Mouse (Mus musculus) intestine, embryonic 16.5 days (tissue): Measurements from ENCODE around the gene Scamp5. TPM values are rescaled to one million over a fixed set of nuclear protein-coding genes. Genes with fewer than 3 reads are reported as not detected.

Experiments
- ATAC-seq: fragments of 200-750 bp; cut with Nextera tagmentation; 2 replicates; pipeline ENCODE4 v1.8.0; 2017; ENCODE audit warnings: moderate TSS enrichment, moderate library complexity
- H3K27ac ChIP-seq: fragments of 300-500 bp; sonication (generic); 2 replicates; pipeline ENCODE4 v1.5.1; 2014; ENCODE audit warnings: mild to moderate bottlenecking, low read length
- H3K27me3 ChIP-seq: fragments of 300-500 bp; sonication (generic); replicated peaks from 2 replicates; pipeline ENCODE4 v1.6.1; 2014; ENCODE audit warnings: low read length, control low read depth, mixed read lengths; ENCODE audit not compliant: control insufficient read depth, insufficient read depth
- H3K36me3 ChIP-seq: fragments of 300-500 bp; sonication (generic); 2 replicates; pipeline ENCODE4 v1.6.1; 2014; ENCODE audit warnings: low read length, control low read depth; ENCODE audit not compliant: control insufficient read depth, insufficient read depth
- H3K4me1 ChIP-seq: fragments of 300-500 bp; sonication (generic); 2 replicates; pipeline ENCODE4 v1.6.1; 2014; ENCODE audit warnings: low read length, control low read depth, mixed read lengths; ENCODE audit not compliant: control insufficient read depth, insufficient read depth
- H3K4me2 ChIP-seq: fragments of 300-500 bp; sonication (generic); 2 replicates; pipeline ENCODE4 v1.6.1; 2014; ENCODE audit warnings: low read depth, low read length, control low read depth
- H3K4me3 ChIP-seq: fragments of 300-500 bp; sonication (generic); 2 replicates; pipeline ENCODE4 v1.5.1; 2014; ENCODE audit warnings: mild to moderate bottlenecking, low read length
- H3K9ac ChIP-seq: fragments of 300-500 bp; sonication (generic); 2 replicates; pipeline ENCODE4 v1.6.1; 2014; ENCODE audit warnings: low read depth, low read length
- H3K9me3 ChIP-seq: fragments of 300-500 bp; sonication (generic); 2 replicates; pipeline ENCODE4 v1.6.1; 2016; ENCODE audit warnings: low read length, control low read depth; ENCODE audit not compliant: control insufficient read depth
- WGBS: fragments of 180-500 bp; shearing (Covaris S2); extraction: QIAGEN DNeasy Blood & Tissue Kit; methylation state at CpG from one replicate; pipeline ENCODE4 v1.1.7; 2014; 5-methylcytosine and 5-hydroxymethylcytosine counted together
- polyA plus RNA-seq: library from polyadenylated mRNA; unstranded; fragments of >200 nt; fragmentation: Nextera tagmentation; extraction: Ambion mirVana; gene quantifications from 2 replicates; pipeline ENCODE4 v1.2.1, GENCODE M21; 2015

The Scamp5 gene
- polyA plus RNA-seq, 1 experiment from 2014 or later: 15.2 TPM

- no peaks in the 10 kb centered on the region for H3K36me3 ChIP-seq
- no peak overlapping the region for H3K27ac ChIP-seq
- 0 out of 2 replicates have a peak, but pooled peaks cover 6% of the 10 kb centered on the region for H3K4me1 ChIP-seq
- ATAC-seq: no peak
- no peaks in the 10 kb centered on the region for H3K27me3 ChIP-seq
- no peak overlapping the region for H3K4me3 ChIP-seq
- 89% methylated on average over 5 of the region's 5 CpGs for WGBS
- peaks cover 5% of the 10 kb centered on the region for H3K9me3 ChIP-seq
- no peak overlapping the region for H3K9ac ChIP-seq
- H3K4me2 ChIP-seq: no peak overlapping the region
Measured at GRCm38 (mm10) chr9:57404036-57404435, 63.8 kb downstream of the Scamp5 start.

DNA sequence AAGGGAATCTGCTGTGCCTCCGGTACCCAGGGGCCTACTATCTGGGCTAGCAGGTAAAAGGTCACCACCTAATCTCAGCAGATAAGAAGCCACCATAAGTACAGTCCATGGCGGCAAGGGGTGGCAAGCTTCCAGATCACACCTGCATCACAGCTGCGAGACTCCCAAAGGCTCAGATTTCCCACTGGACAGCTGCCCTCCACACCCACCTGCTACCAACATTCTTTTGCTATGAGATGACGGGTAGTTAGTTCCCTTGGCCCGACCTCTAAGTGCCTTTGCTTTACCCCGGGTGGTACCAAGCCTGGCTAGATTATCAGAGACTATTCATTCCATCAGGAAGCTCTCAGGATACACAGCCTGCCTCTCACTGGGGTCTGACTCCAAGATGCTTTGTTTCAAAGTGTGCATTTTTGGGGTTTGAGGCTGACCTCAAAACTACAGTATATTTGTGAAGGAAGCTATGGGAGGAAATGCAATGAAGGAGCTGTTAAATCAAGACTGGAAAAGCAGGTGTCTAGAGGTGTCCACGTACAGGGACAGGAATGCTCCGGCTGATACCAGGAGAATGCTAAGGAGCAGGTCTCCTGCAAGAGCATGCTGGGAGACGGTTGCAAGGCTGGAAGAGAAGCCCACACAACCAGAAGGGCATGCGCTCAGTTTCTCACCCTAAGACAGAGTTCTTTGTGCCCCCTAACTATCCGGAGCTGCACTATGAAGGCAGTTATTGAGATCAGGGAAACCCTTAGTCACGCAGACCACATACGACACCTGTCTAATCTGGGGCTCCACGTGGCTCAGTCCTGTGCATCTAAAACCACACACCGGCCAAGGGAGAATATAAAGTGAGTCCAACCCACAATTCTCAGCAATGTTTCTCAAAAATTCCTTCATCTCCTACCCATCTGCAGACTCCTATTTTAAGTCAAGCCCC is 65.3 kb downstream of the Scamp5 start:
- WGBS: 76% methylated on average over 15 of the region's 15 CpGs
- H3K4me3 ChIP-seq: no peak overlapping the region
- peak; percentile 94 for ATAC-seq

DNA sequence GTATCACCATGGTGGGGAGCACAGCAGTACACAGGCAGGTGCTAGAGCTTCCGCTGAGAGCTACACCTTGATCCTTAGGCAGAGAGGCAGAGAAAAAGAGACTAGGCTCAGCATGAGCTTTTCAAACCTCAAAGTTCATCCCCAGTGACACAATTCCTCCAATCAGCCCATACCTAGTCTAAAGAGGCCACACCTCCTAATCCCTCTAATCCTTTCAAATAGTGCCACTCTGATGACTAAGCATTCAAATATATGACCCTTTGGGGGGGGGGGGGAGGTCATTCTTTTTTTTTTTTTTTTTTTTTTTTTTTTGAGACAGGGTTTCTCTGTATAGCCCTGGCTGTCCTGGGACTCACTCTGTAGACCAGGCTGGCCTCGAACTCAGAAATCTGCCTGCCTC is 69.1 kb downstream of the Scamp5 start:
- Histone ChIP-seq H3K27me3 (no peaks in the 10 kb centered on the region), H3K4me1 (no peaks in the 10 kb centered on the region), H3K4me3 (no peak overlapping the region), H3K4me2 (no peak overlapping the region), H3K9ac (no peak overlapping the region), H3K9me3 (peaks cover 13% of the 10 kb centered on the region), H3K27ac (no peak overlapping the region), H3K36me3 (no peaks in the 10 kb centered on the region)
- no peak for ATAC-seq
- WGBS: 80% methylated on average over 2 of the region's 2 CpGs

More for the DNA sequence above, 65.3 kb downstream of the Scamp5 start:
- Histone ChIP-seq H3K36me3 (no peaks in the 10 kb centered on the region), H3K27ac (peak overlapping the region; percentile 69; the same call in 1 of the 2 replicates), H3K27me3 (no peaks in the 10 kb centered on the region), H3K4me1 (0 out of 2 replicates have a peak, but pooled peaks cover 6% of the 10 kb centered on the region), H3K9me3 (peaks cover 10% of the 10 kb centered on the region), H3K9ac (no peak overlapping the region), H3K4me2 (no peak overlapping the region)

DNA sequence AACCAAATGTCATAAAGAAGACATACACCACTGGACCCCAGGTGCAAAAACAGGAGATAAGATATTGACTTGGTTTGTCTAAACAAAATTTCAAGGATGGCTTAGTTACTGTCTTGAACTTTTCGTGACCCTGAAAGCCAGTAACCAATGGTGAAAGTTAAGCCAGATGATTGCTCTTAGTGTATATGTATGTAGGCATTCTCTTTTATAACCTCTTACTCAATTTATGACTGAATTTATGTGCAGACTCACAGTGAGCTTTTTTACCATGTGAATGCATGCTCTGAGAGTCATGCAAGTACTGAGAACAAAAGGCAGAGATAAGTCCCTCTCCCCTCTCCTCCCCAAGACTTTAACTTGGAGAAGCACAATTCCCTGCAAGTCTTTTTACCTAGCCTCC is 75.0 kb downstream of the Scamp5 start:
- Histone ChIP-seq H3K27me3 (no peaks in the 10 kb centered on the region), H3K4me3 (no peak overlapping the region), H3K4me1 (no peaks in the 10 kb centered on the region), H3K27ac (peak overlapping the region; percentile 8; the same call in 1 of the 2 replicates), H3K9ac (no peak overlapping the region), H3K36me3 (no peaks in the 10 kb centered on the region), H3K4me2 (no peak overlapping the region), H3K9me3 (peaks cover 3% of the 10 kb centered on the region)
- peak; percentile 88 for ATAC-seq
- WGBS: 43% methylated on average over 1 of the region's 1 CpGs

Other genes with a start within 250 kb of the Scamp5 start
- gene Trcg1, start 231.5 kb downstream of the Scamp5 start, polyA plus RNA-seq: not detected in 2 replicates
- gene 1700017B05Rik, start 205.4 kb downstream of the Scamp5 start, polyA plus RNA-seq: 23.8 and 25.5 TPM in 2 replicates
- gene Ppcdc, start 27.9 kb downstream of the Scamp5 start, polyA plus RNA-seq: 25.2 and 29.4 TPM in 2 replicates
- 6.3 and 6.8 TPM in 2 replicates for gene Rpp25, start 36.0 kb upstream of the Scamp5 start, polyA plus RNA-seq
- 980 and 987 TPM in 2 replicates for gene Cox5a, start 53.2 kb upstream of the Scamp5 start, polyA plus RNA-seq
- 13.6 and 13.7 TPM in 2 replicates for gene Fam219b, start 69.5 kb upstream of the Scamp5 start, polyA plus RNA-seq
- gene Mpi, start 84.7 kb upstream of the Scamp5 start, polyA plus RNA-seq: 58.4 and 59.4 TPM in 2 replicates
- gene Scamp2, start 92.9 kb upstream of the Scamp5 start, polyA plus RNA-seq: 95.7 and 97.2 TPM in 2 replicates
- 18.0 and 19.0 TPM in 2 replicates for gene Ulk3, start 121.4 kb upstream of the Scamp5 start, polyA plus RNA-seq
- not detected in 2 replicates for gene Cplx3, start 138.2 kb upstream of the Scamp5 start, polyA plus RNA-seq
- gene Lman1l, start 152.7 kb upstream of the Scamp5 start, polyA plus RNA-seq: not detected in 2 replicates
- gene Csk, start 185.6 kb upstream of the Scamp5 start, polyA plus RNA-seq: 35.9 and 36.6 TPM in 2 replicates
- gene Cyp1a2, start 215.6 kb upstream of the Scamp5 start, polyA plus RNA-seq: not detected in 2 replicates
- gene Cyp1a1, start 219.9 kb upstream of the Scamp5 start, polyA plus RNA-seq: not detected in 2 replicates
- 27.6 and 28.4 TPM in 2 replicates for gene Edc3, start 240.5 kb upstream of the Scamp5 start, polyA plus RNA-seq